Mouse (Mus musculus) small intestine, adult 2 months (tissue): ENCODE results near the gene Abcg8. TPM values are rescaled to one million over a fixed set of nuclear protein-coding genes. Genes with fewer than 3 reads are reported as not detected.

Experiments used
- H3K27ac ChIP-seq: fragments of 200-500 bp; 2 replicates; pipeline ENCODE4 v1.5.1; 2012; ENCODE audit warnings: low read depth, low read length, control low read depth, inconsistent platforms; ENCODE audit not compliant: insufficient read depth
- H3K27me3 ChIP-seq: fragments of 200-500 bp; 2 replicates; pipeline ENCODE4 v1.6.1; 2012; ENCODE audit warnings: mild to moderate bottlenecking, moderate library complexity, low read length, inconsistent platforms; ENCODE audit not compliant: control insufficient read depth, insufficient read depth
- H3K36me3 ChIP-seq: fragments of 200-500 bp; 2 replicates; pipeline ENCODE4 v1.6.1; 2012; ENCODE audit warnings: mild to moderate bottlenecking, low read length, control low read depth, inconsistent platforms; ENCODE audit not compliant: control insufficient read depth, insufficient read depth
- H3K4me1 ChIP-seq: fragments of 200-500 bp; 2 replicates; pipeline ENCODE4 v1.6.1; 2012; ENCODE audit warnings: low read length, inconsistent platforms, mixed read lengths; ENCODE audit not compliant: control insufficient read depth, insufficient read depth, insufficient read length
- H3K4me3 ChIP-seq: fragments of 200-500 bp; 2 replicates; pipeline ENCODE4 v1.5.1; 2012; ENCODE audit warnings: low read depth, mild to moderate bottlenecking, control low read depth, inconsistent platforms, low read length, moderate library complexity
- CTCF ChIP-seq: fragments of 200-500 bp; IDR thresholded peaks from 2 replicates; pipeline ENCODE4 v1.5.1; 2012; ENCODE audit warnings: low read depth, mild to moderate bottlenecking, control low read depth, inconsistent platforms, low read length, moderate library complexity, mixed read lengths; ENCODE audit not compliant: insufficient replicate concordance, insufficient read length; ENCODE audit errors: extremely low read depth
- POLR2A ChIP-seq: fragments of 200-500 bp; IDR thresholded peaks from 2 replicates; pipeline ENCODE4 v1.6.1; 2012; ENCODE audit warnings: low read depth, mild to moderate bottlenecking, control low read depth, inconsistent platforms, low read length, moderate library complexity
- WGBS: fragments of 180-500 bp; shearing (Covaris S2); methylation state at CpG from one replicate; pipeline ENCODE4 v1.1.7; 2018; 5-methylcytosine and 5-hydroxymethylcytosine counted together
- polyA plus RNA-seq: library from polyadenylated mRNA; depleted of rRNA; stranded (reverse); fragments of >200 nt; gene quantifications from 2 replicates; pipeline ENCODE4 v1.2.3, GENCODE M21; 2012

Gene Abcg8
- polyA plus RNA-seq, 1 experiment = 289 TPM

GRCm38 (mm10) chr17:84708818-84709217 lies 32.7 kb downstream of the Abcg8 start:
- no peaks in the 10 kb centered on the region for H3K27me3 ChIP-seq
- no peak for TF ChIP-seq POLR2A
- no peak for TF ChIP-seq CTCF
- H3K36me3 ChIP-seq = peaks cover 57% of the 10 kb centered on the region
- H3K27ac ChIP-seq = no peak overlapping the region
- no peak overlapping the region for H3K4me3 ChIP-seq
- H3K4me1 ChIP-seq = no peaks in the 10 kb centered on the region
- 83% methylated on average over 7 of the region's 7 CpGs for WGBS

GRCm38 (mm10) chr17:84709403-84709851 lies 33.3 kb downstream of the Abcg8 start:
- WGBS = 48% methylated on average over 17 of the region's 17 CpGs
- H3K4me1 ChIP-seq = no peaks in the 10 kb centered on the region
- H3K36me3 ChIP-seq = peaks cover 53% of the 10 kb centered on the region
- TF ChIP-seq POLR2A (no peak), CTCF (no peak)
- no peaks in the 10 kb centered on the region for H3K27me3 ChIP-seq
- H3K27ac ChIP-seq = no peak overlapping the region
- H3K4me3 ChIP-seq = no peak overlapping the region

GRCm38 (mm10) chr17:84713563-84714164 lies 37.6 kb downstream of the Abcg8 start:
- TF ChIP-seq CTCF = no peak
- no peak for TF ChIP-seq POLR2A
- Histone ChIP-seq H3K36me3 (peaks cover 51% of the 10 kb centered on the region), H3K27me3 (no peaks in the 10 kb centered on the region), H3K4me1 (no peaks in the 10 kb centered on the region), H3K27ac (no peak overlapping the region), H3K4me3 (no peak overlapping the region)
- 91% methylated on average over 18 of the region's 18 CpGs for WGBS

- Histone ChIP-seq H3K36me3 (peaks cover 45% of the 10 kb centered on the region), H3K27ac (no peak overlapping the region), H3K4me3 (no peak overlapping the region), H3K4me1 (no peaks in the 10 kb centered on the region), H3K27me3 (no peaks in the 10 kb centered on the region)
- WGBS = 72% methylated on average over 4 of the region's 4 CpGs
- TF ChIP-seq POLR2A (no peak), CTCF (no peak)
Observed at GRCm38 (mm10) chr17:84714930-84715329, 38.8 kb downstream of the Abcg8 start.

GRCm38 (mm10) chr17:84716252-84716872 lies 40.3 kb downstream of the Abcg8 start:
- Histone ChIP-seq H3K36me3 (peaks cover 44% of the 10 kb centered on the region), H3K4me3 (no peak overlapping the region), H3K27me3 (no peaks in the 10 kb centered on the region), H3K27ac (no peak overlapping the region), H3K4me1 (no peaks in the 10 kb centered on the region)
- 87% methylated on average over 16 of the region's 16 CpGs for WGBS
- no peak for TF ChIP-seq POLR2A
- TF ChIP-seq CTCF = no peak

GRCm38 (mm10) chr17:84717416-84717815 lies 41.3 kb downstream of the Abcg8 start:
- Histone ChIP-seq H3K4me3 (no peak overlapping the region), H3K27me3 (no peaks in the 10 kb centered on the region), H3K4me1 (no peaks in the 10 kb centered on the region), H3K36me3 (peaks cover 47% of the 10 kb centered on the region), H3K27ac (no peak overlapping the region)
- 89% methylated on average over 5 of the region's 5 CpGs for WGBS
- TF ChIP-seq CTCF (no peak), POLR2A (no peak)

- 68% methylated on average over 3 of the region's 3 CpGs for WGBS
- Histone ChIP-seq H3K27me3 (no peaks in the 10 kb centered on the region), H3K27ac (no peak overlapping the region), H3K4me1 (no peaks in the 10 kb centered on the region), H3K4me3 (no peak overlapping the region), H3K36me3 (peaks cover 42% of the 10 kb centered on the region)
- TF ChIP-seq POLR2A (no peak), CTCF (no peak)
Observed at GRCm38 (mm10) chr17:84719105-84719504, 43.0 kb downstream of the Abcg8 start.
